Mouse (Mus musculus) stomach, embryonic 16.5 days (tissue): ENCODE measurements around the gene Optc. TPM values are rescaled to one million over a fixed set of nuclear protein-coding genes. Genes with fewer than 3 reads are reported as not detected.

ENCODE experiments used
- ATAC-seq: fragments of 200-750 bp; cut with Nextera tagmentation; 2 replicates; pipeline ENCODE4 v1.8.0; 2017; ENCODE audit warnings: moderate number of reproducible peaks, moderate TSS enrichment; ENCODE audit not compliant: insufficient read depth, low FRiP score
- H3K27ac ChIP-seq: fragments of 300-500 bp; sonication (generic); 2 replicates; pipeline ENCODE4 v1.5.1; 2014; ENCODE audit warnings: low read length
- H3K27me3 ChIP-seq: fragments of 300-500 bp; sonication (generic); 2 replicates; pipeline ENCODE4 v1.6.1; 2014; ENCODE audit warnings: low read length, control low read depth, mixed read lengths; ENCODE audit not compliant: control insufficient read depth, insufficient read depth
- H3K36me3 ChIP-seq: fragments of 300-500 bp; sonication (generic); 2 replicates; pipeline ENCODE4 v1.6.1; 2014; ENCODE audit warnings: low read length; ENCODE audit not compliant: control insufficient read depth, insufficient read depth
- H3K4me1 ChIP-seq: fragments of 300-500 bp; sonication (generic); 2 replicates; pipeline ENCODE4 v1.6.1; 2014; ENCODE audit warnings: low read length, control low read depth, mixed read lengths; ENCODE audit not compliant: control insufficient read depth, insufficient read depth
- H3K4me2 ChIP-seq: fragments of 300-500 bp; sonication (generic); 2 replicates; pipeline ENCODE4 v1.6.1; 2014; ENCODE audit warnings: low read depth, low read length, mixed read lengths
- H3K4me3 ChIP-seq: fragments of 300-500 bp; sonication (generic); replicated peaks from 2 replicates; pipeline ENCODE4 v1.5.1; 2014; ENCODE audit warnings: mild to moderate bottlenecking, low read length
- H3K9ac ChIP-seq: fragments of 300-500 bp; sonication (generic); 2 replicates; pipeline ENCODE4 v1.6.1; 2014; ENCODE audit warnings: low read length
- H3K9me3 ChIP-seq: fragments of 300-500 bp; sonication (generic); replicated peaks from 2 replicates; pipeline ENCODE4 v1.6.1; 2016; ENCODE audit warnings: low read length, control low read depth; ENCODE audit not compliant: control insufficient read depth
- WGBS: fragments of 180-500 bp; shearing (Covaris S2); extraction: QIAGEN DNeasy Blood & Tissue Kit; methylation state at CpG from one replicate; pipeline ENCODE4 v1.1.7; 2014; 5-methylcytosine and 5-hydroxymethylcytosine counted together
- polyA plus RNA-seq: library from polyadenylated mRNA; unstranded; fragments of >200 nt; fragmentation: Nextera tagmentation; extraction: Ambion mirVana; gene quantifications from 2 replicates; pipeline ENCODE4 v1.2.1, GENCODE M21; 2015

The Optc gene
- polyA plus RNA-seq, 1 experiment from 2014 or later = 1.9 TPM

DNA sequence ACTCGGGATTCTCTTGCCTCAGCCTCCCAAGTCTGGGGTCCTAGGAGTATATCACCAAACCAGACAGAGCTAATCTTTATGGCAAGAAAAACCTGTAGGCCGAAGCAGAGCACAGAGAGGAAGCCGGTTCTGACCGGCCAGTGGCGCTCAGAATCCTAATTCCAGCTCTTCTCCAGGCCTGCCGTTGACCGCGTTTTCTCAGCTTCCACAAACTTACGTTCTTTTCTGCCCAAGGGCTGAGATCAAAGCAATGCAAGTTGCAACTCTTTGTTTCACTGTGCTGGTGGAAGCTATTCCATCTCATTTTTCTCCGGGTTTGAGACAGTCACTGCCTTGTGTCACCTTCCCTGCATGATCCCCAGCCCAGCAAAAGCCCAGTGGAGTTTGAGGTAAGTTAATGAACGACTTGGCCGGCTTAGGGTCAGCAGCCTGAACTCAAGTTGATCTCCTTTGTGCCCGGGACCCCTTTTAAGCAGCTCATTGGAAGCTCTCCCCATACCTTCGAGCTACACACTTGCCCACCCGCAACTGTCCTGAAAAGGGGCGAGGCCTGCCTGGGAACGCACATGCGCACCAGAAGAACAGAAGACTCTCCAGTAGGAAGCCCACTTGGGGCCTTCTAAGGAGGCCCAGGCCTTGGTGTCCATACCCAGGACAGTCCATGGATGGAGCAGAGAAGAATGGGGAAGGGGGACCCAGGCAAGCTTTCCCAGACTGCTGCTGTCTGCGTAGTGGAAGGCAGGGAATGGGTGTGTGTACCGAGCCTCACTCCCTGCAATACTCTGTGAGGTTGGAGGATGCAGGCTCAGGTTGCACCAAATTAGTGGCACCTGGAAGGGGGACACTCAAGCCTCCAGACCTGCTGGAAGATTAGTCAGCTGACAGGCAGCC is 47.7 kb downstream of the Optc start:
- H3K27ac ChIP-seq = no peak overlapping the region
- H3K4me2 ChIP-seq = no peak overlapping the region
- WGBS = 74% methylated on average over 20 of the region's 20 CpGs
- no peaks in the 10 kb centered on the region for H3K9me3 ChIP-seq
- H3K36me3 ChIP-seq = no peaks in the 10 kb centered on the region
- H3K9ac ChIP-seq = no peak overlapping the region
- H3K4me3 ChIP-seq = no peak overlapping the region
- no peak for ATAC-seq
- peaks cover 19% of the 10 kb centered on the region for H3K4me1 ChIP-seq
- no peaks in the 10 kb centered on the region for H3K27me3 ChIP-seq

GRCm38 (mm10) chr1:133859257-133859656 is 48.5 kb downstream of the Optc start:
- Histone ChIP-seq H3K36me3 (no peaks in the 10 kb centered on the region), H3K4me2 (no peak overlapping the region), H3K9ac (no peak overlapping the region), H3K9me3 (no peaks in the 10 kb centered on the region), H3K27me3 (no peaks in the 10 kb centered on the region), H3K27ac (no peak overlapping the region), H3K4me1 (peaks cover 24% of the 10 kb centered on the region), H3K4me3 (no peak overlapping the region)
- 75% methylated on average over 6 of the region's 6 CpGs for WGBS
- no peak for ATAC-seq

GRCm38 (mm10) chr1:133857781-133858180 is 50.0 kb downstream of the Optc start:
- no peaks in the 10 kb centered on the region for H3K27me3 ChIP-seq
- WGBS = 89% methylated on average over 5 of the region's 5 CpGs
- H3K9me3 ChIP-seq = no peaks in the 10 kb centered on the region
- H3K4me2 ChIP-seq = no peak overlapping the region
- no peaks in the 10 kb centered on the region for H3K36me3 ChIP-seq
- no peak overlapping the region for H3K27ac ChIP-seq
- peaks cover 16% of the 10 kb centered on the region for H3K4me1 ChIP-seq
- no peak overlapping the region for H3K4me3 ChIP-seq
- ATAC-seq = no peak
- no peak overlapping the region for H3K9ac ChIP-seq

- H3K4me1 ChIP-seq = peaks cover 16% of the 10 kb centered on the region
- H3K27ac ChIP-seq = no peak overlapping the region
- ATAC-seq = no peak
- 83% methylated on average over 5 of the region's 5 CpGs for WGBS
- no peak overlapping the region for H3K4me3 ChIP-seq
- H3K9ac ChIP-seq = no peak overlapping the region
- H3K27me3 ChIP-seq = no peaks in the 10 kb centered on the region
- H3K36me3 ChIP-seq = no peaks in the 10 kb centered on the region
- H3K9me3 ChIP-seq = no peaks in the 10 kb centered on the region
- H3K4me2 ChIP-seq = no peak overlapping the region
These were observed 50.6 kb downstream of the Optc start for GRCm38 (mm10) chr1:133857171-133857570.

DNA sequence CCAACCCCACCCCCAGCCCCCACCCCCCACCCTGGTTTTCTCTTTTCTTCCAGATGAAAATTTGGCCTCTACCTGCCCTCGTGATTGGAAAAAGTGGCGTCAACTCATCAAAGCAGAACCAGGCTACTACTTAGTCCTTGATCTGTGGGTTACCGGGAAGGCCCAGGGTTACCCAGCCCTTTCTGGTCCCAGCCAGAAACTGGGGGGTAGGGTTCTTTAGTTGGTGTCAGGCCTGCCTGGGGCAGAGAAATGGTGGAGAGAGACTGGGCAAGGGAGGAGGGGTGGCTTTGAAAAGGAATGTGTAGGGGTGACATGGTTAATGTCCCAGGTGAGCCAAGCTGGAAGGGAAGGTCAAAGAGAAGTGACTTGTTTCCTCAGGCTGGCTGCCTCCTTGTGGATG is 51.1 kb downstream of the Optc start:
- Histone ChIP-seq H3K4me2 (no peak overlapping the region), H3K9me3 (no peaks in the 10 kb centered on the region), H3K36me3 (no peaks in the 10 kb centered on the region), H3K27me3 (no peaks in the 10 kb centered on the region), H3K4me1 (peaks cover 16% of the 10 kb centered on the region), H3K9ac (no peak overlapping the region), H3K27ac (no peak overlapping the region), H3K4me3 (no peak overlapping the region)
- ATAC-seq = no peak
- 76% methylated on average over 3 of the region's 3 CpGs for whole genome bisulfite sequencing

GRCm38 (mm10) chr1:133856133-133856541 is 51.7 kb downstream of the Optc start:
- 39% methylated on average over 11 of the region's 11 CpGs for WGBS
- H3K27me3 ChIP-seq = no peaks in the 10 kb centered on the region
- ATAC-seq = no peak
- H3K4me1 ChIP-seq = peaks cover 16% of the 10 kb centered on the region
- no peaks in the 10 kb centered on the region for H3K36me3 ChIP-seq
- no peak overlapping the region for H3K4me3 ChIP-seq
- no peak overlapping the region for H3K4me2 ChIP-seq
- no peak overlapping the region for H3K9ac ChIP-seq
- H3K27ac ChIP-seq = no peak overlapping the region
- H3K9me3 ChIP-seq = no peaks in the 10 kb centered on the region

DNA sequence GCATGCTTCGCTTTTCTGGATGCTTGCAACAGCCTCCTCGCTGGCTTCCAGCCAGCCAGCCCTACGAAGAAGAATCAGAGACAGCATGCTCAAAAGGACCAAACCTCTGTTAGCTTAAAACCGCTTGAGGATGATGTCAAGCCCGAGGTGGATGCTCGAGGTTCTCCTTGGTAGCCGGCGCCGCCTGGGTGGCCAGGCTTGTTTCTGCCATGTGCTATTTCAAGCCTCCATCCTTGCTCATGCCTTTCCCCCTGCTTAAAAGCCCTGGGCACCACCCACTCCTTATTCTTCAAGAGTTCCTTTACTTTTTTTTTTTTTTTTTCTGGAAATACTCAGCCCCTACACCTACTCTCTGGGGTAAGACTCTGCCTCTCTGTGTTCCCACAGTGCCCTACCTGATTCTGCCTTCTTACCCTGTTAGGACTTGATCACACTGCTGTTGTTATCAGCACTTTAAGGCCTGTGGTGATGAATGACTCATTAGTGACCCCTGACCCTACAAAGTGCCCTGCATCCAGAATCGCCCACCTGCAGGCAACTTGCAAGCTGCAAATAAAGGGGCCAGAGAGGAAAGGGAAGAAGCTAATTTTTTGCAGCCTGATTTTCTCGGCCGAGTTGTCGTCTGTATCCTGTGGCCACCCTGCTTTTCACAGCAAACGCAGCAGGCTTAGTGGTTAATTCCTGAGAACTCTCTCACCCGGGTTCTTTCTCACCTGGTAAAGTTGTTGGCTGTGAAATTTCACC is 52.4 kb downstream of the Optc start:
- peak overlapping the region; percentile 31 for H3K4me3 ChIP-seq
- ATAC-seq = peak; percentile 41
- peak overlapping the region; percentile 56 for H3K4me2 ChIP-seq
- no peaks in the 10 kb centered on the region for H3K36me3 ChIP-seq
- H3K27me3 ChIP-seq = no peaks in the 10 kb centered on the region
- WGBS = 17% methylated on average over 15 of the region's 15 CpGs
- H3K4me1 ChIP-seq = peaks cover 16% of the 10 kb centered on the region
- H3K9ac ChIP-seq = peak overlapping the region; percentile 30; the same call in 1 of the 2 replicates
- no peak overlapping the region for H3K27ac ChIP-seq
- H3K9me3 ChIP-seq = no peaks in the 10 kb centered on the region

GRCm38 (mm10) chr1:133854421-133855273 is 53.2 kb downstream of the Optc start:
- peak overlapping the region; percentile 31 for H3K4me3 ChIP-seq
- H3K9me3 ChIP-seq = no peaks in the 10 kb centered on the region
- 4% methylated on average over 17 of the region's 17 CpGs for WGBS
- peak overlapping the region; percentile 30; the same call in 1 of the 2 replicates for H3K9ac ChIP-seq
- no peaks in the 10 kb centered on the region for H3K36me3 ChIP-seq
- H3K4me2 ChIP-seq = peak overlapping the region; percentile 56
- no peaks in the 10 kb centered on the region for H3K27me3 ChIP-seq
- no peak overlapping the region for H3K27ac ChIP-seq
- no peak for ATAC-seq
- peaks cover 16% of the 10 kb centered on the region for H3K4me1 ChIP-seq
